Mouse (Mus musculus) embryonic facial prominence, embryonic 14.5 days (tissue): Measurements from ENCODE around the gene Wfdc1. TPM values are rescaled to one million over a fixed set of nuclear protein-coding genes. Genes with fewer than 3 reads are reported as not detected.
A peak's percentile ranks its signal among the peaks of the same experiment; 100 is the strongest.

Experiments
- ATAC-seq: fragments of 200-750 bp; cut with Nextera tagmentation; 2 replicates; pipeline ENCODE4 v1.8.0; 2017; ENCODE audit warnings: low read depth, moderate number of reproducible peaks, moderate TSS enrichment
- DNase-seq: peaks from one replicate; pipeline ENCODE4 v3.0.0-alpha.2; 2015; ENCODE audit warnings: low spot score
- H3K27ac ChIP-seq: fragments of 300-500 bp; sonication (generic); replicated peaks from 2 replicates; pipeline ENCODE4 v1.5.1; 2014; ENCODE audit warnings: low read depth, mild to moderate bottlenecking, low read length, moderate library complexity
- H3K27me3 ChIP-seq: fragments of 300-500 bp; sonication (generic); replicated peaks from 2 replicates; pipeline ENCODE4 v1.6.1; 2014; ENCODE audit warnings: low read length; ENCODE audit not compliant: control insufficient read depth, insufficient read depth
- H3K36me3 ChIP-seq: fragments of 300-500 bp; sonication (generic); 2 replicates; pipeline ENCODE4 v1.6.1; 2014; ENCODE audit warnings: low read length, mixed read lengths; ENCODE audit not compliant: control insufficient read depth, insufficient read depth
- H3K4me1 ChIP-seq: fragments of 300-500 bp; sonication (generic); 2 replicates; pipeline ENCODE4 v1.6.1; 2014; ENCODE audit warnings: antibody characterized with exemption, low read length; ENCODE audit not compliant: control insufficient read depth, insufficient read depth
- H3K4me2 ChIP-seq: fragments of 300-500 bp; sonication (generic); 2 replicates; pipeline ENCODE4 v1.6.1; 2014; ENCODE audit warnings: low read depth, mild to moderate bottlenecking, low read length, moderate library complexity, mixed read lengths
- H3K4me3 ChIP-seq: fragments of 300-500 bp; sonication (generic); 2 replicates; pipeline ENCODE4 v1.5.1; 2014; ENCODE audit warnings: low read depth, mild to moderate bottlenecking, low read length
- H3K9ac ChIP-seq: fragments of 300-500 bp; sonication (generic); 2 replicates; pipeline ENCODE4 v1.6.1; 2014; ENCODE audit warnings: low read depth, mild to moderate bottlenecking, low read length, moderate library complexity, mixed read lengths
- H3K9me3 ChIP-seq: fragments of 300-500 bp; sonication (generic); 2 replicates; pipeline ENCODE4 v1.6.1; 2016; ENCODE audit warnings: low read length; ENCODE audit not compliant: control insufficient read depth
- WGBS: fragments of 180-500 bp; shearing (Covaris S2); extraction: QIAGEN DNeasy Blood & Tissue Kit; methylation state at CpG from one replicate; pipeline ENCODE4 v1.1.7; 2014; 5-methylcytosine and 5-hydroxymethylcytosine counted together
- polyA plus RNA-seq: library from polyadenylated mRNA; unstranded; fragments of >200 nt; fragmentation: Nextera tagmentation; extraction: Ambion mirVana; gene quantifications from 2 replicates; pipeline ENCODE4 v1.2.1, GENCODE M21; 2014

Wfdc1 gene
- polyA plus RNA-seq, 1 experiment from 2014 or later, result 3.5 TPM

DNA sequence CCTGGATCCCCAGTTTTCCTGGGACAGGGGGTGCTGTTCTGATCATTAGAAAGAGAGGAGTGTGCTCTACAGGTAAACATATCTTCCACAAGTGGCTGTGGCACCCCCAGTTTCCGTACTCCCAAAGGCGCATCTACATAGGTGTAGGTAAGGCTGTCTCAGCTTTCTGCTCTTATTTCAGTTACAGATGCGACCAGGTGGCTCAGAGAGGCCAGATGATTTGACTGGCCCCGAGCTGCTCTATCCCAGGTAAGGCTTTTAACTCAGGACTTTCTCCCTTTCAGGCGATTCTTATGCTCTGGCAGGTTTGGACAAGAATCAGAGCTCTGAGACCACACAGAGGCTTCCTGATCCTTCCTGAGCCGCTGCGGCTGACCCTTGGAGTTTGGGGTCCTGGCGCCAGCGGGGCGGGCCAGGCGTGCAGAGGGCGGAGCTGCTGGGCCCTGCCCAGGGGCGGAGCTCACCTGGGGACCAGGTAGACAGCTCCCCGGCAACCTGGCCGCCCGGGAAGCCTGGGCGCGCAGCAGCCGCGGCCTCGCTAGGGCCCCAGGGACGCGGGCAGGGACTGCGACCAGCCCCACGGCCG, 33.5 kb downstream of the Wfdc1 start, which contains the start of gene Atp2c2:
Atp2c2 (plus strand) TSS at position 461 of the 586 bp plus-strand sequence.
- no peaks in the 10 kb centered on the region; the same call in 1 of the 2 replicates for H3K4me1 ChIP-seq
- no peak for DNase-seq
- peak; percentile 60 for ATAC-seq
- no peak within 1 kb of the TSS for H3K9ac ChIP-seq
- 2% methylated on average over 21 of the region's 26 CpGs for WGBS
- peaks cover 34% of the 10 kb centered on the region for H3K27me3 ChIP-seq
- peak within 1 kb of the TSS; percentile 48 for H3K4me2 ChIP-seq
- H3K4me3 ChIP-seq, result peak within 1 kb of the TSS; percentile 26
- H3K27ac ChIP-seq, result no peak within 1 kb of the TSS
- no peaks in the 10 kb centered on the region for H3K36me3 ChIP-seq
- no peaks in the 10 kb centered on the region for H3K9me3 ChIP-seq

DNA sequence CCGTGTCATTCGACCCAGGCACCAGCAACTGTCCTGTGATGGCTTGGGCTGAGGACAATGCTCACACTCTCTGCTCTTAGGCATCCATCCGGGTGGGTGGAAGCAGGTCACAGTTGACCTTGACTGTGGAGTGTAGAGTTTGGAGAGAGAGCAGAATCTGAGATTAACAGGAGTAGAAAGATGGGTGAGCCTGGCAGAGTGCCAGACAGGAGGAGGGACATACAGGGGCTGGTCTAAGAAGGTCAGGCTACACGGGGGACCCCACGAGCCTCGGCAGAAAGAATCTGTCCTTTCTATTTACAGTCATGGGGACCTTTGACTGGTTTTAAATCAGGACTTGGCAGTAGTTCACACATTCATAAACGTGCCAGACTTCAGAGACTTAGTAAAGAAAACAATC, 36.8 kb downstream of the Wfdc1 start:
- H3K36me3 ChIP-seq, result no peaks in the 10 kb centered on the region
- ATAC-seq (no peak), DNase-seq (no peak)
- H3K4me2 ChIP-seq, result no peak overlapping the region
- H3K4me1 ChIP-seq, result no peaks in the 10 kb centered on the region; the same call in 1 of the 2 replicates
- no peak overlapping the region for H3K9ac ChIP-seq
- peaks cover 34% of the 10 kb centered on the region for H3K27me3 ChIP-seq
- no peaks in the 10 kb centered on the region for H3K9me3 ChIP-seq
- no peak overlapping the region for H3K27ac ChIP-seq
- 52% methylated on average over 7 of the region's 7 CpGs for WGBS
- no peak overlapping the region for H3K4me3 ChIP-seq

DNA sequence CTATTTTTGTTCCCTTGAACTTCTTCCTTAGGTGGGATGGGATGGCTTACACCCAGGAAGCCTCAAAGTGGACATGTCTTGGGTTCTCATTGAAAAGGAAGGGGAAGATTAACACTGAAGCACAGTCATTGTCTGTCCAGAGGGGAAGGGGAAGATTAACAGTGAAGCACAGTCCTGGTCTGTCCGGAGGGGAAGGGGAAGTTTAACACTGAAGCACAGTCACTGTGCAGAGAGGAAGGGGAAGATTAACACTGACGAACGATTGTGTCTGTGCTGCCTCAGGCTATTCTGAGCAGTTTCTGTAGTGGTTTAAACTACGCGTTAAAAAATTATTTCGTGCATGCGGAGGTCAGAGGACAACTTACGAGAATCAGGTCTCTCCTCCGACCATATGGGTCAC, 41.0 kb downstream of the Wfdc1 start:
- 75% methylated on average over 9 of the region's 9 CpGs for WGBS
- ATAC-seq (no peak), DNase-seq (no peak)
- Histone ChIP-seq H3K4me3 (no peak overlapping the region), H3K27me3 (no peaks in the 10 kb centered on the region), H3K4me2 (no peak overlapping the region), H3K9ac (no peak overlapping the region), H3K9me3 (no peaks in the 10 kb centered on the region), H3K27ac (no peak overlapping the region), H3K4me1 (no peaks in the 10 kb centered on the region), H3K36me3 (no peaks in the 10 kb centered on the region)

DNA sequence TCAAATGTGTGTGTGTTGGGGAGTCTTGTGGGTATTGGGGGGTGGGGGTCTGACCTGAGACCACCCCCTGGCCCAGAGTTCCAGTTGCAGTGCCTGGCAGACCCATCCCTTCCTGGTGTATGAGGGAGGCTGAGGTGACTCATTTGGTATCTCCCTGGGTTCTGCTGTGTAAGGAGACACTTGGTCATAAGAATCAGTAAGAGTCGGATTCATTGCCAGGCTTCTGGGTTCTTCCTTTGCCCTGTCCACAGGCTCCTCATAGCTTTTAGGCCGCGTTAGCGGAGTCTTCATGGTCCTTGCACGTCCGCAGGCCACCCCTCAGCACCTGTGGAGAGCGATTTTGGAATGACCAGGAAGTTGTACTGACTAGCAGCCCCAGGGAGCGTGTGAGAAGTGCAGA, 42.3 kb downstream of the Wfdc1 start:
- Histone ChIP-seq H3K4me2 (no peak overlapping the region), H3K27me3 (no peaks in the 10 kb centered on the region), H3K4me1 (no peaks in the 10 kb centered on the region), H3K9ac (no peak overlapping the region), H3K4me3 (no peak overlapping the region), H3K27ac (no peak overlapping the region), H3K9me3 (no peaks in the 10 kb centered on the region), H3K36me3 (no peaks in the 10 kb centered on the region)
- DNase-seq (no peak), ATAC-seq (no peak)
- WGBS, result 97% methylated on average over 8 of the region's 8 CpGs

DNA sequence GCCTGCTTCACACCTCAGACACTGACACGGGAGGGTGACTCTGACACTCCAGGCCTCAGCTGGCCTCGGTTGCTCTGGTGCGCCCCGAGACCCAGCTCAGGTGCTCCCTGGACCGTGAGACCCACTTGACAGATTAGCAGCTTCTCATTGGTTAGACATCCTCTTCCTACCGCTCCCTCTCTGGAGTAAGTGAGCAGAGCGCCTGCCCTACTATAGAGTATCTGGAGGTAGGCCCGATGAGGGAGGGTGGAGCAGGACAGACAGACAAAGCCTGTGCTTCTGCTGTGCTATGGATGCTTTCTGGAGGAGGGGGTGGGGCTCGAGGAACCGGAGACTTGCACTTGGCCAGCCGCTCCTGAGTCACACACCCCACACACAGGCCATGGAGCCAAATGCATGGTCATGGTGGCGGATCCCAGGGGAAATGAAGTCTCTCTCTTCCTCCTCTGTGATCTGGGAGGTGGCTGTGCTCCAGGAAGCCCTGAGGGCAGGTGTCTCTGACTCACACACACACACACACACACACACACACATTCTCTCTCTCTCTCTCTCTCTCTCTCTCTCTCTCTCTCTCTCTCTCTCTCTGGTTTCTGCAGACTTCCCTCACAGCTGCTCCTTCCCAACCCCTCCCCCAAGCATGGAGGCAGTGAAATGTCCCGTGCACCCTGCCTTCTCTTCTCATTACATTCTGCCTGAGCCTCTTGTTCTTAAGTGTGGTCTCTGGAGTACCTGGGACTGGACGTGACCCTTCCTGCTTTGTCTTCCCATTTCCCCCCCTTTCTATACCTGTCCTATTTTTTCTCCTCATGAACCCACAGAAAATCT, 42.9 kb downstream of the Wfdc1 start:
- Histone ChIP-seq H3K4me2 (no peak overlapping the region), H3K36me3 (no peaks in the 10 kb centered on the region), H3K27me3 (no peaks in the 10 kb centered on the region), H3K27ac (no peak overlapping the region), H3K9ac (no peak overlapping the region), H3K4me1 (no peaks in the 10 kb centered on the region), H3K4me3 (no peak overlapping the region), H3K9me3 (no peaks in the 10 kb centered on the region)
- ATAC-seq (peak; percentile 67), DNase-seq (peak; percentile 68)
- 56% methylated on average over 13 of the region's 14 CpGs for whole genome bisulfite sequencing

DNA sequence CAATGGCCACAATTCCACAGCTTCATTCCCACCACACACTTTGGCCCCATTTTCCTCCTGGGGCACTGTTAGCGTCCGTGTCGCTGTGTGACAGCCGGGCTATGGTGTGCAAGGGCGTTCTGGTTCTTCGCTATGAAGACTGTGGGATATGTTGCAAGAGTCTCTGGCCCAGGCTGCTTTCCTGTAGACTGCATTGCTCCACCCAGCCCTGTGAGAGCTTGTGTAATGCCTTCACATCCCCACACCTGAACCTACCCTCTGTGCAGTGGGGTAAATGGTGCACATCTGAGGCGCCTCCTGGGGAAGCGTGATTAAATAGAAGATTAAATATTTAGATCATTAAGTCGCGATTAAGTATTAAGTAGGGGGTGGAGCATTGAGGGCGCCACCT, 43.5 kb downstream of the Wfdc1 start:
- no peak overlapping the region for H3K4me3 ChIP-seq
- H3K27ac ChIP-seq, result no peak overlapping the region
- H3K4me2 ChIP-seq, result no peak overlapping the region
- ATAC-seq (no peak), DNase-seq (no peak)
- H3K27me3 ChIP-seq, result no peaks in the 10 kb centered on the region
- H3K9me3 ChIP-seq, result no peaks in the 10 kb centered on the region
- no peaks in the 10 kb centered on the region for H3K4me1 ChIP-seq
- WGBS, result 80% methylated on average over 11 of the region's 11 CpGs
- H3K36me3 ChIP-seq, result no peaks in the 10 kb centered on the region
- no peak overlapping the region for H3K9ac ChIP-seq

DNA sequence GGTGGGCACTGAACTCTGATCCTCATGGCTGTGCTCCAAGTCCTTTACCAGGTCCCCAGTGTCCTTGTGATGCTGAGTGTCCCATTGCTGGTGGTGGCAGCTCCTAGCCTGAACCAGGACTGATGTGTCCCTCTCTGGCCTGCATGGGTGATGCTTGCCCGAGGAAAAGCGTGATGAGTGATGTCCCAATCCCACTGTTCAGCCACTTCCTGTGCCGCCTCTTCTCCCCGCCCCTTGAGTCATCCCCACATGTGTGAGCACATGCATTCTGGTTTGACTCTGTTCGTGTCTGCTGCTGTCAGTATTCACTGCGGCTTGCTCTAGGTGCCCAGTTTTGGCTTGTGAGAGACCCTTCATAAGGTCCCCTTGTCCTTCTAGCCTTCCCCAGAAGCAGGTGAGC, 46.1 kb downstream of the Wfdc1 start:
- 59% methylated on average over 6 of the region's 6 CpGs for WGBS
- Histone ChIP-seq H3K9ac (no peak overlapping the region), H3K4me3 (no peak overlapping the region), H3K27ac (no peak overlapping the region), H3K36me3 (no peaks in the 10 kb centered on the region), H3K4me1 (no peaks in the 10 kb centered on the region), H3K9me3 (no peaks in the 10 kb centered on the region), H3K27me3 (no peaks in the 10 kb centered on the region), H3K4me2 (no peak overlapping the region)
- ATAC-seq (no peak), DNase-seq (no peak)

DNA sequence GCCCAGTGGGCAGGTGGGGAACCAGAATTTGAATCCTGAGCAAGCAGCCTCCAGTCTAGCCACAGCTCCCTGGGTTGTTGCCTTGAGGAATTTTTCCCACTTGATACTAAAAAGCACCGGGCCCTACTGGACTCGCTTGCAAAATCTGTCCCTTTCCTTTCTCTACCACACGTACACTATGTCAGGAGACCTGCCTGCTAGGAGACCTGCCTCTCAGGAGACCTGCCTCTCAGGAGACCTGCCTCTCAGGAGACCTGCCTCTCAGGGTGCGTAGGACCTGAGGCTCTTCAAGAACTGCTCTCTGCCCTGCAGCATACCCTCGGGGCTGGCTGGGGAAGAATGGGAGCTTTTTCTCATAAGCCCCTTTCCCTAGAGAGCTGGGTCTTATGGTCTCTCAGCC, 47.3 kb downstream of the Wfdc1 start:
- WGBS, result 66% methylated on average over 5 of the region's 5 CpGs
- no peak for ATAC-seq
- H3K36me3 ChIP-seq, result no peaks in the 10 kb centered on the region

DNA sequence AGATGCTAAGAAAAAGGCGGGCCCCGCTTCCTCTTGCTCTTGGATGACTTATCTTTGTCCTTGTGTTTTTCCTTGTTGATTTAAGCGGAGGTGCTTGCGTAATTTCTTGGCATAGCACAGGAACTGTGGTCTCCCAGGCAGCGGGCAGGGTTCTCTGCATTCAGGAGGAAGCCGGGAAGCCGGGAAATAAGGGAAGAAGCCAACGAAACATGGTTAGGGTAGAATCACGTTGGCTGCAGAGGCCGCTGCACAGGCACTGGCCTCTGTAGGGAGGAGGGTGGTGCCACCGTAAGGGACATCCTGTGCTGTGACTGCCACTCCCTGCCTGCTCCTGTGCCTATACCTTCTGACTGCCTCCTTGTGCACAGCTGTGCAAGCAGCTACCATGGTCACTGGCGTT, 49.1 kb downstream of the Wfdc1 start:
- Histone ChIP-seq H3K27ac (no peak overlapping the region), H3K9ac (no peak overlapping the region), H3K4me2 (no peak overlapping the region), H3K4me1 (no peaks in the 10 kb centered on the region), H3K4me3 (no peak overlapping the region), H3K36me3 (no peaks in the 10 kb centered on the region), H3K27me3 (no peaks in the 10 kb centered on the region), H3K9me3 (no peaks in the 10 kb centered on the region)
- ATAC-seq, result no peak
- no peak for DNase-seq
- WGBS, result 62% methylated on average over 12 of the region's 12 CpGs

More for the DNA sequence above, 47.3 kb downstream of the Wfdc1 start:
- DNase-seq, result no peak
- H3K4me3 ChIP-seq, result no peak overlapping the region
- no peak overlapping the region for H3K4me2 ChIP-seq
- no peak overlapping the region for H3K27ac ChIP-seq
- H3K27me3 ChIP-seq, result no peaks in the 10 kb centered on the region
- H3K4me1 ChIP-seq, result no peaks in the 10 kb centered on the region
- H3K9me3 ChIP-seq, result no peaks in the 10 kb centered on the region
- H3K9ac ChIP-seq, result no peak overlapping the region
